ENCODE assay signal across 9 mouse cellular contexts in genomic region chr14:54939434-54940175, GRCm38 (mm10). TPM values are rescaled to one million over a fixed set of nuclear protein-coding genes. Genes with fewer than 3 reads are reported as not detected.
DNase-seq lines count a peak whose midpoint lies in the region; ATAC-seq lines count a peak whose summit lies in the region.
"Had no signal": no experiment of that assay in that cellular context is flagged by ENCODE, and none has a peak within 500 bp of the region (broad histone marks: within the 10 kb centered on the region; RNA-seq: fewer than 3 reads in every experiment).

No protein-coding gene starts in this region.

- DNase-seq in hindbrain, embryonic 14.5 days (ENCODE audit: low spot score) = peak; percentile 51
- peak; percentile 40 for DNase-seq in adrenal gland, adult 8-10 months
- peak; percentile 70 for DNase-seq in embryo, embryonic 9.5 days (ENCODE audit: extremely low spot score)
- peak; percentile 72 to 85 for DNase-seq in heart, postnatal 14 days
- DNase-seq in layer of hippocampus, postnatal 36 days = peak; percentile 46 to 56
- peak; percentile 69 for DNase-seq in midbrain, embryonic 14.5 days
- DNase-seq in testis, postnatal 14 days (ENCODE audit: low spot score) = peak; percentile 39

- H3K9ac ChIP-seq in hindbrain, embryonic 14.5 days = no peak overlapping the region
- H3K9ac ChIP-seq in hindbrain, embryonic 12.5 days = no peak overlapping the region
- no peak overlapping the region for H3K9ac ChIP-seq in midbrain, embryonic 14.5 days (replicated peaks; ENCODE audit: low read length)
- H3K9ac ChIP-seq: embryonic facial prominence, embryonic 12.5 days had no signal

- H3K4me3 ChIP-seq in hindbrain, embryonic 14.5 days (replicated peaks; ENCODE audit: low read length) = no peak overlapping the region
- no peak overlapping the region for H3K4me3 ChIP-seq in hindbrain, embryonic 12.5 days
- no peak overlapping the region for H3K4me3 ChIP-seq in midbrain, embryonic 14.5 days (replicated peaks; ENCODE audit: low read depth, low read length)
- H3K4me3 ChIP-seq: embryonic facial prominence, embryonic 12.5 days had no signal

- peaks cover 7% of the 10 kb centered on the region for H3K4me1 ChIP-seq in hindbrain, embryonic 14.5 days (replicated peaks; ENCODE audit: control insufficient read depth, insufficient read depth, low read length)
- H3K4me1 ChIP-seq in hindbrain, embryonic 12.5 days = peaks cover 11% of the 10 kb centered on the region
- H3K4me1 ChIP-seq in midbrain, embryonic 14.5 days (ENCODE audit: control insufficient read depth, insufficient read depth, low read length) = peaks cover 6% of the 10 kb centered on the region; the same call in 1 of the 2 replicates

- H3K36me3 ChIP-seq in hindbrain, embryonic 14.5 days (replicated peaks; ENCODE audit: control insufficient read depth, insufficient read depth) = no peaks in the 10 kb centered on the region
- no peaks in the 10 kb centered on the region for H3K36me3 ChIP-seq in hindbrain, embryonic 12.5 days
- H3K36me3 ChIP-seq in midbrain, embryonic 14.5 days (ENCODE audit: control insufficient read depth, insufficient read depth, low read length) = no peaks in the 10 kb centered on the region
- H3K36me3 ChIP-seq: embryonic facial prominence, embryonic 12.5 days had no signal

- H3K4me2 ChIP-seq in hindbrain, embryonic 14.5 days (replicated peaks) = no peak overlapping the region
- H3K4me2 ChIP-seq in hindbrain, embryonic 12.5 days (replicated peaks) = no peak overlapping the region
- no peak overlapping the region for H3K4me2 ChIP-seq in midbrain, embryonic 14.5 days (ENCODE audit: low read length)
- H3K4me2 ChIP-seq: embryonic facial prominence, embryonic 12.5 days had no signal

- intact Hi-C loops in heart, postnatal 14 days (cut with DNase I) = loop anchor here (1.0 to 5.0 kb wide), 4 partner anchors 37 to 227 kb away; partner anchors contain the start of gene Cebpe

- H3K27ac ChIP-seq in hindbrain, embryonic 14.5 days = no peak overlapping the region
- H3K27ac ChIP-seq in hindbrain, embryonic 12.5 days = no peak overlapping the region
- H3K27ac ChIP-seq in midbrain, embryonic 14.5 days (replicated peaks; ENCODE audit: low read depth, low read length) = no peak overlapping the region
- H3K27ac ChIP-seq: embryonic facial prominence, embryonic 12.5 days had no signal

- no peaks in the 10 kb centered on the region for H3K9me3 ChIP-seq in hindbrain, embryonic 14.5 days (ENCODE audit: control insufficient read depth, low read length)
- H3K9me3 ChIP-seq in hindbrain, embryonic 12.5 days (replicated peaks) = no peaks in the 10 kb centered on the region
- no peaks in the 10 kb centered on the region for H3K9me3 ChIP-seq in midbrain, embryonic 14.5 days (ENCODE audit: control insufficient read depth, low read length)
- H3K9me3 ChIP-seq: embryonic facial prominence, embryonic 12.5 days had no signal

- 54% methylated on average over 12 of the region's 12 CpGs for WGBS in hindbrain, embryonic 14.5 days
- 53% methylated on average over 12 of the region's 12 CpGs for WGBS in hindbrain, embryonic 12.5 days
- WGBS in midbrain, embryonic 14.5 days = 54% methylated on average over 12 of the region's 12 CpGs

- H3K27me3 ChIP-seq in hindbrain, embryonic 14.5 days (ENCODE audit: control insufficient read depth, insufficient read depth, low read length) = no peaks in the 10 kb centered on the region
- no peaks in the 10 kb centered on the region; the same call in 1 of the 2 replicates for H3K27me3 ChIP-seq in hindbrain, embryonic 12.5 days
- H3K27me3 ChIP-seq in midbrain, embryonic 14.5 days (ENCODE audit: control insufficient read depth, insufficient read depth, low read length) = no peaks in the 10 kb centered on the region
- H3K27me3 ChIP-seq: embryonic facial prominence, embryonic 12.5 days had no signal

- ATAC-seq in hindbrain, embryonic 14.5 days (ENCODE audit: low FRiP score) = no peak
- no peak for ATAC-seq in hindbrain, embryonic 12.5 days (ENCODE audit: low FRiP score)
- no peak for ATAC-seq in midbrain, embryonic 14.5 days (ENCODE audit: low FRiP score, low TSS enrichment)

RNA-seq across cellular contexts. Expression of gene Cmtm5, which starts 3.5 kb away (rescaled TPM):
- polyA plus RNA-seq in hindbrain, embryonic 14.5 days (2014; fragmentation: Nextera tagmentation; extraction: Ambion mirVana) = 11.3 and 11.4 TPM in 2 replicates
- 5.2 and 6.3 TPM in 2 replicates for polyA plus RNA-seq in hindbrain, embryonic 12.5 days (2016; fragmentation: Nextera tagmentation; extraction: Ambion mirVana)
- total RNA-seq in adrenal gland, adult 8-10 months (2022) = under 1 TPM; 0.42 to 0.67 (median 0.60) TPM
- total RNA-seq in heart, postnatal 14 days (2021) = under 1 TPM; 0.49 to 0.60 TPM
- total RNA-seq in layer of hippocampus, postnatal 36 days (2021) = 10 to 100 TPM; 70.3 to 80.4 TPM
- polyA plus RNA-seq in midbrain, embryonic 14.5 days (2014; fragmentation: Nextera tagmentation; extraction: Ambion mirVana) = 4.2 and 4.3 TPM in 2 replicates

RNA-seq across cellular contexts. Expression of gene Il25, which starts 7.1 kb away (rescaled TPM):
- 0.72 and 0.74 TPM in 2 replicates for polyA plus RNA-seq in hindbrain, embryonic 14.5 days (2014; fragmentation: Nextera tagmentation; extraction: Ambion mirVana)
- not detected in 2 replicates for polyA plus RNA-seq in hindbrain, embryonic 12.5 days (2016; fragmentation: Nextera tagmentation; extraction: Ambion mirVana)
- total RNA-seq in adrenal gland, adult 8-10 months (2022) = not detected
- total RNA-seq in heart, postnatal 14 days (2021) = not detected
- total RNA-seq in layer of hippocampus, postnatal 36 days (2021) = not detected
- polyA plus RNA-seq in midbrain, embryonic 14.5 days (2014; fragmentation: Nextera tagmentation; extraction: Ambion mirVana) = not detected in 2 replicates

RNA-seq across cellular contexts. Expression of gene Efs, which starts 13.7 kb away (rescaled TPM):
- polyA plus RNA-seq in hindbrain, embryonic 14.5 days (2014; fragmentation: Nextera tagmentation; extraction: Ambion mirVana) = 15.4 and 15.6 TPM in 2 replicates
- 28.4 and 32.9 TPM in 2 replicates for polyA plus RNA-seq in hindbrain, embryonic 12.5 days (2016; fragmentation: Nextera tagmentation; extraction: Ambion mirVana)
- 1 to 10 TPM; 2.5 to 4.4 (median 3.2) TPM for total RNA-seq in adrenal gland, adult 8-10 months (2022)
- total RNA-seq in heart, postnatal 14 days (2021) = 1 to 10 TPM; 4.1 to 4.6 TPM
- 10 to 100 TPM; 10.3 to 11.7 TPM for total RNA-seq in layer of hippocampus, postnatal 36 days (2021)
- 10.2 and 18.3 TPM in 2 replicates for polyA plus RNA-seq in midbrain, embryonic 14.5 days (2014; fragmentation: Nextera tagmentation; extraction: Ambion mirVana)

RNA-seq across cellular contexts. Expression of gene Slc22a17, which starts 26.7 kb away (rescaled TPM):
- 136 and 142 TPM in 2 replicates for polyA plus RNA-seq in hindbrain, embryonic 14.5 days (2014; fragmentation: Nextera tagmentation; extraction: Ambion mirVana)
- 135 and 137 TPM in 2 replicates for polyA plus RNA-seq in hindbrain, embryonic 12.5 days (2016; fragmentation: Nextera tagmentation; extraction: Ambion mirVana)
- total RNA-seq in adrenal gland, adult 8-10 months (2022) = 10 to 100 TPM; 44.9 to 81.7 (median 60.3) TPM
- 1 to 10 TPM; 3.4 to 5.6 TPM for total RNA-seq in heart, postnatal 14 days (2021)
- 100 to 1,000 TPM; 661 to 670 TPM for total RNA-seq in layer of hippocampus, postnatal 36 days (2021)
- polyA plus RNA-seq in midbrain, embryonic 14.5 days (2014; fragmentation: Nextera tagmentation; extraction: Ambion mirVana) = 110 and 304 TPM in 2 replicates

RNA-seq across cellular contexts. Expression of gene Myh6, which starts 27.1 kb away (rescaled TPM):
- polyA plus RNA-seq in hindbrain, embryonic 14.5 days (2014; fragmentation: Nextera tagmentation; extraction: Ambion mirVana) = 0.78 and 2.1 TPM in 2 replicates
- 0.81 and 1.4 TPM in 2 replicates for polyA plus RNA-seq in hindbrain, embryonic 12.5 days (2016; fragmentation: Nextera tagmentation; extraction: Ambion mirVana)
- total RNA-seq in adrenal gland, adult 8-10 months (2022) = not detected
- over 10,000 TPM; 23,215 to 24,603 TPM for total RNA-seq in heart, postnatal 14 days (2021)
- 1 to 10 TPM; 1.1 to 2.3 TPM for total RNA-seq in layer of hippocampus, postnatal 36 days (2021)
- 0.98 and 1.7 TPM in 2 replicates for polyA plus RNA-seq in midbrain, embryonic 14.5 days (2014; fragmentation: Nextera tagmentation; extraction: Ambion mirVana)

Comparison
In these comparisons a context has a peak if more than half of its experiments do, and no peak if none do; other contexts are left out.
1. RNA of gene Cmtm5, which starts 3.5 kb away (total RNA-seq): 70.3 to 80.4 TPM in layer of hippocampus, postnatal 36 days; 0.42 to 0.67 TPM in adrenal gland, adult 8-10 months and 0.49 to 0.60 TPM in heart, postnatal 14 days; every median in the first group is over 10 times any median in the second.
2. Peak in every context shown above with its lines, with median percentiles within 50 percentile points of each other: DNase-seq.